Mouse (Mus musculus) T-helper 17 cell (primary cell): Measurements from ENCODE around the gene Scgb1a1.

ENCODE experiments used
- in situ Hi-C, 2 experiments: fragments of 300-600 bp; cut with MboI, MseI; formaldehyde crosslinking; loops; 1 replicate in 1 of 2; 2 replicates in 1 of 2; pipeline ENCODE4 v1.15.1; 2025; ENCODE audit warnings: high pct_unique_total_duplicates in 2 of 2

The Scgb1a1 gene

DNA sequence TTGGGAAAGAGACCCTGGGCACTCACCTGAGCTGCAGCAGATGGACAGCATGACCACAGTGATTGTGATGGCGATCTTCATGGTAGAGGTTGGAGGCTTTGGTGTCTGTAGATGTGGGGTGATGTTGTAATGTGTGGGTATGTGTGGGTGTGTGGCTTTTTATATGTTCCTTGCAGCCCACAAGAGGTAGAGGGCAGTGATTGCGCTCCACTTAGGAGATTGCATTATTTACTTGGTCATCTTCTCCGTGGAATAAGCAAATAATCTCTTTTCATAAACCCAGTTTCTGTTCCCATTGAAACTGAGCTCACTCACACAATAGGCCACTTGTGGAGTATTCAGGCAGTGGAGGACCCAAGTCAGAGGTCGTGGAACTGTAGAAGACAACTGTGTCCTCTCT is at the start of gene Scgb1a1:
Scgb1a1 (minus strand) TSS at position 138 of the 400 bp plus-strand sequence.
- in situ Hi-C loops, result no loop called here

DNA sequence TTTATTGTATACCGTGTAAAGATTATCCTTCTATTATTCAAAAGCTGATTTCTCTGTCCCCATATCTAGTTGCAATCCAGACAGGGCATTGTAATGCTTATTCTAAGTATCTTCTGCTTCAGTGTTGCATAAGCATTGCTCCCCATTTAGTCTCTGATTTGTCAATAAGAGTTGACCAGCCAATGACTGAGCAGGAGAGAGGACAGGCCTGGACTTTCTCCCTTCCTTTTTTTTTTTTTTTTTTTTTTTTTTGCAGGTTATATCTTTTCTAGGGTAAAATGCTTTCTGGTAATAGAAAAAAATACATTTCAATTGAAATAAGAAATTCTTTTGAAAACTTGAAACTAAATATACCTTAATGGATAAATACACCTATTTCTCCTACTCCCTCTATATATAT is 49.4 kb upstream of the Scgb1a1 start:
- in situ Hi-C loops, result loop anchor here (5.0 to 25.0 kb wide), 3 partner anchors 875 to 1125 kb away; partner anchors contain the start of genes Best1 (in 1 of the 2) and Rab3il1 (in 1 of the 2)

DNA sequence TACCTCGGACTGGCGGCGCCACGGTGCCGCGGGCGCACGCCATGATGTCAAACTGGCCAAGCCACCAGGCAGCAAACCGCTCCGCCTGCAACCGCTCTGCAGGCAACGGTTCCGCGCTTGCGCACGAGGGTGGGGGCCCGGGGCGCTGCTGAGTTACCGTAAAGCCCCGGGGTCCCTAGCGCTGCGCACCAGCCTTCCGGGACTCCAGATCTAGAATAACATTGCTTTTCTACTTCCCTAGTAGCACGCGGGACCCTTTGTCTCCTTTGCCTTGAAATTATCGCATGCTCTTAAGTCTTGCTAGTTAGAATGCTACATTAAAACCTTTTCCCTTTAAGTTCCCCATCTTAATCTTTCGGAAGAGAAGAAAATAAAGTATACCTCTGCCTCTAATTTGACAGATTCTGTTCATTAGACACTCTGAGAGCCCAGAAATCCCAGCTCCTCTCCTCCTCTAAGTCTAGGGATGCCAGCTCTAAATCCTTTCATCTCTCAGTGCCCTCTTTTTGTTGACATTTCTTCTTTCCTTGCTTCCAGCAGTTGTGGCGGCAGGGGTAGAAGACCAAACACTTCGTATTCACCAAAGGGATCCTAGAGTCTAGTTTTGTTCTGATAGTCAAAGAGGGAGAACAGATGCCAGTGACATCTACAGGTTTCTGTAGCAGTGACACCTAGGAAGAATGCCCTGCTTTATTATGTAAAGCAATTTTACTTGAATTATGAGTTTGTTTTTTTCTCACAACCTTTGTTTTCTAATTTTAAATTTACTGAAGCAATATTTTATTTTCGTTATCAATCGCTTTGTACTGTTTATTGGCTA is 48.0 kb upstream of the Scgb1a1 start, which contains the start of gene Asrgl1:
Asrgl1 (minus strand) TSS at position 125 of the 820 bp plus-strand sequence.
- in situ Hi-C loops, result loop anchor here (5.0 to 25.0 kb wide), 3 partner anchors 877 to 1123 kb away; partner anchors contain the start of genes Best1 (in 1 of the 2) and Rab3il1 (in 1 of the 2)

DNA sequence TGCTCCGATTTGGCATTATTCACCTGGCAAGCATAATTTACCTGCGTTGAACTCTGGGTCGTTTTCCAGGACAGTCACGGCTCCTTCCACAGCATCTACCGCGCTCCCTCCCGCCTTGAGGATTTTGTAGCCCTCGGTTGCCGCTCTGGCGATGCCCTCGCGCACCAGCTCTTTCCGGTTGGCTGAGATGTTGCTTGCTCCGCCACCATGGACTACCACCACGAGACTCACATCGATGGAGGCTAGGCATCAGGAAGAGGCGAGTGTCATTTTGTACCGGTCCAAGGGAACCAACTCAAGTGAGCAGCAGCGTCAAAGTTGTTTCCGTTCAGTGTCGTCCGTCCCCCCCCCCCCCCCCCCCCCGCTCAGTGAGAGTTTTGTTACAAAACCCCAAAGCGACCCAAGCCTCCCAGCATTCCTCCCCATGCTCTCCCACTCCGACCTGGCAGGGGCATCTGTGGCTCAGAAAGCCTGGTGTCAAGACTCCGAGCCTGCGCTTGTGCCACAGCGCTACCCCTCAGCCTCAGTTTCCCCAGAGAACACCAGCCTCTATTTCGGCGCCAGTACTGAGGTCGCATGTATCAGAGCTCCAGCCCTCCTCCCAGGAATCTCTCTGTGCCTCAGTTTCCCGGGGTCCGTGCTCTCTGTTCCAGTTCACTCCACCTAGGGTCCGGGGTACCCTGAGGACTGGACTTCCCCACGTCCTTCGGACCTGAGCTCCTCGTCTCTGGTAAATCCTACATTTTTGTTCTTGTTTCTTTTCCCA is 47.2 kb upstream of the Scgb1a1 start:
- in situ Hi-C loops, result loop anchor here (5.0 to 25.0 kb wide), 3 partner anchors 877 to 1123 kb away; partner anchors contain the start of genes Best1 (in 1 of the 2) and Rab3il1 (in 1 of the 2)

DNA sequence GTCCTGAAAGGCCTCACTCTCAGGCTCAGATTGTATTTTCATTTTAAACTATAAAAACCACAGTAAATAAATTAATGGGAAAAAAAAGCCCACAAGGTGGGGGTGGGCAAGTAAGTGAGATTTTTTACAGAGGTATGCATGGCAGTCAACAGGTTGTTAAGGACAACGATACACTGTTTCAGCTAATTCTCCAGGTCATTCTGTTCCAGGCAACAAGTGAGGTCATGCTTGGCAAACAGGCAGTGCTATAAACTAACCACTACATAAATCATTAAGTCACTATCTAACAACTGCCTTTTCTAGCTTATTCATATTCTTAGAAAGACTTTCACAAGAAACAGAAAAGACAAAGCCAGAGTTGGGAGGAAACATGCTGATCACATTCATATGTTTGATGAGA is 42.2 kb upstream of the Scgb1a1 start:
- in situ Hi-C loops, result loop anchor here (10.0 to 25.0 kb wide), 3 partner anchors 535 to 1118 kb away; partner anchors contain the start of genes Best1 (in 1 of the 2), Rab3il1 (in 1 of the 2) and Slc22a8 (in 1 of the 2)

DNA sequence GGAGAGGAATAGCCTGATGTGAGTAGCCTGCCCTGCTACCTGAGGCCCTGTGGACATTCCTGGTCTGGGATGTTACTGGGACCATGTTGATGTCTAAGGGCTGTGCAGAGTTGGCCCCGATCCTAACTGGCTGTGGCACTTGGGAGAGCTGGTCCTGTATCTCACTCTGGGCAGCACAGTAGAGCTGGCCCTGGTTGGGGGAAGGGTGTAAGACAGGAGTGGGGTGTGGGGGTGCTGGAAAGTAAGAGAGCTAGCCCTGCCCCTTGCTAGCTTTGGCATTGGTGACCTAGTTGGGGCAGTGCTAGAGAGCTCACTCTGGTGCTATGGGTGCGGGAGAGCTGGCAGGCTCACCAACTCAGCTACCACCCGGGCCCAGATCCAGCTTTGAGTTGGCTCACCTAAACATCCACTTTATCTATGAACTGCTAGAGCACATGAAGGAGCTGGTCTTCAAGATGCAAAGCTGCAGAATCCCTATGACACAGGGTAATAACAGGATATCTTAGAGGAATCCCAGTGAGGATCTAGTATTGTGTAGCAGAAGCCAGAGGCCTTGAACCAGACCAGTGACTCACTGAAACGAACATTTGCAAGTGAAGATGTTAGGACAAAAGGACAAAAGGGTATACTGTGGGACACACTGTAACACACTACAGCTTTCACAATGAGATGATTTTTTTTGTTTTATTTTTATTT is 40.9 kb upstream of the Scgb1a1 start:
- in situ Hi-C loops, result loop anchor here (10.0 to 25.0 kb wide), 3 partner anchors 534 to 1116 kb away; partner anchors contain the start of genes Best1 (in 1 of the 2), Rab3il1 (in 1 of the 2) and Slc22a8 (in 1 of the 2)

DNA sequence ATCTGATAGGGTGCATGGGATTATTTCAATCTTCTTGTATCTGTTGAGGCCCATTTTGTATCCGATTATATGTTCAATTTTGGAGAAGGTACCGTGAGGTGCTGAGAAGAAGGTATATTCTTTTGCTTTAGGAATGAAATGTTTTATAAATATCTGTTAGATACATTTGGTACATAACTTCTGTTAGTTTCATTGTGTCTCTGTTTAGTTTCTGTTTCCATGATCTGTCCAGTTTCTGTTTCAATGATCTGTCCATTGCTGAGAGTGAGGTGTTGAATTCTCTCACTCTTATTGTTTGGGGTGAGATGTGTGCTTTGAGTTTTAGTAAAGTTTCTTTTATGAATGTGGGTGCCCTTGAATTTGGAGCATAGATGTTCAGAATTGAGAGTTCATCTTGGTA is 36.2 kb upstream of the Scgb1a1 start:
- in situ Hi-C loops, result loop anchor here in 1 of 2 experiments (10.0 kb wide), 1 partner anchor 529 kb away; the partner anchor contains the start of gene Slc22a8

DNA sequence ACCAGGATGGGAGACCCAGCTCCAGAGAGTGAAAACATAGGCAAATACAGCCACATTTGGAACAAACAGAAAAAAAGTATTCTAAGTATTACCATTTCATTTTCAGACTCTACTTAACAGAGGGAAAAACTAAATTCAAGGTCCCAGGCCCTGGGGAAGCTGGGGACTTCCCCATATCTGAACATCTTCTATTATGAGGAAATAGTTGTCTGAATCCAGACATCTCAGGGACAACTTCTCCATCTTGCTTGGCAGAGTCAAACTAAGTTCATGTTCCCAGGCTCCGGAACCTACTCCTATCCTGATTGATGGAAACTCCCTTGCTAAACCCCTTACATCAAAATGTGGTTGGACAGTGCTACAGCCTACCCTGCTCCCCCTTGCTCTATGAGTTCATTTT is 34.6 kb upstream of the Scgb1a1 start:
- in situ Hi-C loops, result loop anchor here in 1 of 2 experiments (10.0 kb wide), 1 partner anchor 528 kb away; the partner anchor contains the start of gene Slc22a8

DNA sequence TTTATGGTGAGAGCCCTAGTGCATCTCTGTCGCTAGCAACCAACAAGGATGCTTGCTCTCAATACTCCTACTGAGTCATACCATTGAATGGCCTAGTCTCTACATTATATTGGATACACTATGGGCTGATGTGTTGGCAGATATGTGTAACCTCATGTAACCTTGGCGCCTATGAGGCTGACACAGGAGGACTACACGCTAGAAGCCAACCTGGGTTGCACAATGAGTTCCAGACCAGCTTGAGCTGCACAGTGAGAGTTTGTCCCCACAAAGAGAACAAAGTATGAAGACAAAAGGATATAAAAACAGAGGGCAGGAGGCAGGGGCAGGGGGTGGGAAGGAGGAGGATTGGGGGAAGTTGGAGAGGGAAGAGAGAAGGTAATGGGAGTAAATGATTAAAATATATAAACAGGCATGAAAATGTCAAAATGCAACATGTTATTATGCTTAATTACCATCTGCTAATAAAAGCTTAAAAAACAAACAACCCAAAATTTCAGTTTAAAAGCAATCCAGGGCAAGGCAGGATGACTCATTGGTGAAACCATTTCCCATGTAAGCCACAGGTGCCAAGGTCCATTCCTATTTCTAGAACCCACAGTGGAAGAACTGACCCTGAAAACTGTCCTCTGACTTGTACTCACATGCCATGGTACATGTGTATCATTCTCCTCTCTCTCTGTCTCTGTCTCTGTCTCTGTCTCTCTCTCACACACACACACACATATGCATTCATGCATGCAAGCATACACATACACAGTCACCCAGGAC is 32.1 kb upstream of the Scgb1a1 start:
- in situ Hi-C loops, result loop anchor here in 1 of 2 experiments (10.0 kb wide), 1 partner anchor 525 kb away; the partner anchor contains the start of gene Slc22a8

DNA sequence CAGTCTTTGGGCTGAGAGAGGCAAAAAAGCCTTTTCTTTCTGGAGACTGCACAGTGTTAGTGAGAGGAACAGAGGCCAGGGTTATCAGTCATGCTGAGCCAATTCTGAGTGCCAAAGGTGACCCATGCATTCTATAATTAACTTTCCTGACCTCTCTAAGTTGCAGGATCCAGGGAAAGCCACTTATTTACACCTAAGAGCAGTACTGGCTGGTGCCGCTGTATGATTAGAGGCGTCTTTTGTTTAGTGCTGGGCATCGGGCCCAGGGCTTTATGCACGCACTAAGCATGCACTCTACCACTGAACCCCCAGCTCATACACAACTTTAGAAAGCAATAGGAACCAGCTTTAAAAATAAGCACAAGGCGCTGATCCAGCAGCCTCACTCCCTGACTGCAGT is 29.5 kb upstream of the Scgb1a1 start:
- in situ Hi-C loops, result no loop called here

DNA sequence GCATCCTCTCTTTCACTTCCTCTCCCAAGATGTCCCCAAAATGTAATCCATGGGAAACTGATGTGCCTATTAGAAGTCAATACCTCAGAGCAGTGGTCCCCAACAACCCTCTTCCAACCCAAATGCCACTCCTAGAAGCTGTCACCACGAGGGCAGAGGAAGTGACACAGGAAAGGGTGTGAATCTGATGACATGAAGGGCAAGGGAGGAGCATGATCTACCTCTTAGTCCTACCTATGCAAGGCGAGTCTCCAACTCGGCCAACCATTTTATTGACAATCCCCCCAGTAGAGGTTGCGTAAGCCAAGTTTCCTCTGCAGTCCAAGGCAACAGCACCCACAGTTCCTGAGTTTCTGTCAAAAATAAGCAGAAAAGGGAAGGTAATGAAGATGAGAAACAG is 28.5 kb upstream of the Scgb1a1 start:
- in situ Hi-C loops, result no loop called here

DNA sequence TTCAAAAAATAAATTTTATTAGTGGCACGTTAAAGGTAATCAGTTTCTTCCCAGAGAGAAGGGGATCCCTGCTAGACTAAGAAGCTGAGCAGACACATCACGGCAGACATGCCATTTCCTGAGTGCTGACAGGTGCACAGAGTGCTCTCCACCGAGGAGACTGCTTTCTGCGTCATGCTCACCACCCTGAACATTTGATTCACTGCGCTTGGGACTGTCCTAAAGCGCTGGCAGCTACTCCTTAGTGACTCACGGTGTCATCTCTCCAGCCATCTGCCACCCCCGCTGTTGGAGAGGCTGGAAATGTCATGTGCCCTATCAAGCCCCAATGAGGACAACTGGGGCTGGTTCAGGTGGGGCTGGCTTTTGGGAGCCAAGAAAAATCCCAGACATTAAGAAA is 24.3 kb upstream of the Scgb1a1 start:
- in situ Hi-C loops, result loop anchor here in 1 of 2 experiments (5.0 kb wide), 1 partner anchor 265 kb away; no protein-coding TSS in a partner anchor

DNA sequence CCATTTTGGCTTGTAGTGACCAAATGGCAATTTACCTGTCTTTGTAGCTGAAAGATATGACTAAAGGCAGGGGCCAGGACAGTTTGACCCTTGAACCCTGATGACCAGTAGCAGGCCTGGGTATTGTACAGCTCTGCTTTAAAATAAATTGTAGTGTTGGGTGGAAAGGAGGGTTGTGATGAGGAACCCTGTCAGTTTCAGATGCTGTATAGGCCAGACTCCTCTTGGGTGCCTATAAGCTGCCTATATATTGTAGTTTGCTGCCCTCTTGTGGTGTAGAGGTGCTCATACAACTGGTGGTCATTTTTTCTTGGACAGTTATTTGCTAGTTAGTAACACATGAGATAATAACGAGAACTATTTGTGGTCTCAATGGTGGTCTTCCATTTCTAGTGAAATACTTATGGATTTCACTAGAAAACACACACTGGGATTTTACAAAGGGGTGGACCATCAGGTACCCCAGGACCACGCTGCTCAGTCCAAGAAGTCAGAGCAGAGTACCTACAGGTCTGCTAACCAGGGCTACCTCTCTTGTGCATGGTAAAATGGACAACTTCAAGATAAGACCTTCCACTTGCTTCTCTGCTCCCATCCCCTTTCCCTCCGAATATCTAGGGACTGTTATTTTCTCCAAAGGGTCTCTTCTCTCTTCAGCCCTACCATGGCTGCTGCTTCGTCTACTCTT is 22.6 kb upstream of the Scgb1a1 start:
- in situ Hi-C loops, result loop anchor here in 1 of 2 experiments (5.0 kb wide), 1 partner anchor 263 kb away; no protein-coding TSS in a partner anchor

DNA sequence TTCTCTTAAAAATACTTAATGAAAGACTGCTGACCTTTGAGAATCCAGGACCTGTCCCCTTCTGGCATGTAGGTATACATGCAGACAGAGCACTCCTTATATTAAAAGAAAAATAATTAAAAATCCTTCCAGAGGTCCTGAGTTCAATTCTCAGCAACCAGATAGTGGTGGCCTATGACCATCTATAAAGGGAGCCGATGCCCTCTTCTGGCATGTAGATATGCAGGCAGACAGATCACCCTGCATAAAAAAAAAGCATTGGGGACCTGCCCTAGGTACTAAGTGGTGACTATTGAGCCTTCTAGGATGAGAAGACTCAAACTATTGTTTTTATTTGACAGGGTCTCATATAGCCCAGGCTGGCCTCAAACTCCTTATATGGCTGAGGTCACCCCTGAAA is 20.8 kb upstream of the Scgb1a1 start:
- in situ Hi-C loops, result no loop called here

DNA sequence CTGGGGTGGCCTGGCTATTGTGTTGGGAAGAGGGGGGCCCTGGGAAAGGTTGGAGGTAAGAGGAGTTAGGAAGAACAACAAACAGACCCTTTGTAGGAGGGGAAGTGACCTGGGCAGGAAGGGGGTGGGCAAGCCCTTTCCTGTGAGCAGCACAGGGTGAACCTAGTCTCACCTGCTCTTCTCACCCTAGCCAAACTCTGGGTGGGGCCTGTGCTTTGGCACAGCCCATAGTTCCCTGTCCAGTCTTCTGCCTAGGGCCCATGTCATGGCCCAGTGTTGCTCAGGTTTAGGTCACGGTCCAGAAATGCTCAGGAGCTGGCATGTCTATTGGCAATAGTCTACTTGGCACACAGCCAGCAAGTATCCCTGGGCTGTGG is 19.6 kb upstream of the Scgb1a1 start:
- in situ Hi-C loops, result no loop called here

DNA sequence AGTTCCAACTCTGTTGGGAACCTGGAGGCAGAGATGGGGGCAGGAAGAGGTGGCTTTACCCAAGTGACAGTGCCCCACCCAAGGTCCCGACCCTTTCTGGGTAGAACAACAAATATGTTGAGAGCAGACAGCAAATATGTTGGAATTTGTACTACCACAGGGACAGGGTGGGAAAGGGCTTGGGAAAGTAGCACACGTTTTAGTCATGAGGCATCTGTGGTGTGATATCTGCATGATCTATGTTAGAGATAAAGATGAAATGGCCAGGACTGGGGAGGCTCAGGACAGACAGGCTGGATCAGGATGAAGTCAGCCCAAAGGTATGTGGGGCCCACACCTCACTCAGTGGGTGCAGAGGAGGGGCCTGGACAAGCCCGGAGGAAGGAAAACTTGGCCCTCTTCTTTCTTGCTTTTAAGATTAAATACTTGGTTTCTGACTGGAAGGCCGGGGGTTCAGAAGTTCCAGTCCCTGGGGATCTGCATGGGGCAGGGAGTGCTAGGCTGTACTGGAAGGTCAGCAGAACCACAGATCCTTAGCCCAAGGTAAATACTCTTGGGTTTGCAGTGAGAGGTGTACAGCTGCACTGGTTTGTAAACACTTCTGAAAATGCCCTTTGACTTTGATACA is 19.1 kb upstream of the Scgb1a1 start:
- in situ Hi-C loops, result no loop called here

DNA sequence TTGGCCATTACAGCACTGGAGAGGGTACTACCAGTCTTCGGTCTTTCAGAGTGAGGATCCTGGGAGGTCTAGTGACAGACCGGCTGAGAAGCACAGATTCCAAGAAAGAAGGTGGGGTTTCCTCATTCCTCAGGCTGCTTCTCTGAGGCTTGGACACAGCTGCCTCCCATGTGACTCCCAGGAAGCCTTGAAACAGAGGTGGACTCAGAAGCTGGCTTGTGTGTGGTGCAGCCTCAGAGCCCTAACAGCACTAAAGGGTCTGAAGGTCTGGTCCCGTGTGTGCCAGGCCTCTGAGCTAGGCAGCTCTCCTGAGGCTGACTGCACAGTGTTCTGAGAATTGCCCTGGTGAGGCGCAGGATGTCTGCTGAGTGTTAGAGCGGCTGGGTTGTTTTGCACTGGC is 18.3 kb upstream of the Scgb1a1 start:
- in situ Hi-C loops, result no loop called here

DNA sequence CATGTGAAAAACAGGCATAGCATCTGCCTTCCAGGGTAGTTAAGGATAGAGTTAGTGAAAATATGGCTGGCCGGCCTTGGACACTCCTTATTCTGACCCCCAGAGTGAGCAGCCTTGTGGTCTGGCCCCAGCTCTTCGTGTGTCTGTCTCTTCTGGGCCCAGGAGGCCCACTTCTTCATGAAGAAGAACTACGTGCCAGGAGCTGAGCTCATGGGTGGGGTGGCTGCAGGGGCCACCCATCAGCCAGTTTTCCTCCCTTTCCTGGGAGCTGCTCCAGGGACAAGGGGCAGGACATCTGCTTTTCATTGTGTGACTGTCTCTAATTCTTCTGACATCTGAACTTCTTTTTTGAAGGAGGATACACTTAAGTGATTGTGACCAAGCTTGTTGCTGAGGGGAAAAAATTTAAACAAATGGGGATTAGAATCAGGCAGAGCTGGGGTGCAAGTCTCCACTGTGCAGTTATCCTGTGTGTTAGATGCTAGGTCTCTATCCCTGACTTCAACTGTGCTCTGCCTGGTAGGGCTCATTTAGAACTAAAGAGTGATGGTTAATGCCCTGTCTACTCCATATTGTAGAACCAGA is 17.4 kb upstream of the Scgb1a1 start:
- in situ Hi-C loops, result no loop called here

DNA sequence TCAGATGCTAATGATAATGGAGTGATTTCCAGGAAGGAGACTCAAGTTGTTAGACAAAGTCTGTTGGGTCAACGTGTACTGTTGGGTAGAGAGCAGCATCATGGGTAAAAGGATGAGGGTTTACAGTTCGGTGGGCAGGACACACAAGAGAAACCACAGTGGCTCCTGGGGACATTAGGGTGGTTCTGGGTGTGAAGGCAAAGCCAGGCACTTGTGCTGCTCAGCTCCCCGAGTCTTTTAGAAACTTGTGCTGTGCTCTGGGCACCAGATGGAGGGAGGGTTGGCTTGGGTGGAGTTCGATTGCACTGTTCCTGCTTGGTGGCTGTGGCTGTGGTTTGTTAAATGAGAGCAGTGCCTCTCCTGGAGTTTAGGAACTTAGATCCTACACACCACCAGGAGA is 16.2 kb upstream of the Scgb1a1 start:
- in situ Hi-C loops, result no loop called here
